Mouse (Mus musculus): ENCODE data around the gene Npb. TPM values are rescaled to one million over a fixed set of nuclear protein-coding genes. Genes with fewer than 3 reads are reported as not detected.
"Not testable (repeated sequence)": the region's sequence is repeated elsewhere in the genome, so short reads cannot be mapped to it uniquely, and the experiment has no call there.

Gene Npb
- polyA plus RNA-seq, 1 experiment, result 0.29 TPM

DNA sequence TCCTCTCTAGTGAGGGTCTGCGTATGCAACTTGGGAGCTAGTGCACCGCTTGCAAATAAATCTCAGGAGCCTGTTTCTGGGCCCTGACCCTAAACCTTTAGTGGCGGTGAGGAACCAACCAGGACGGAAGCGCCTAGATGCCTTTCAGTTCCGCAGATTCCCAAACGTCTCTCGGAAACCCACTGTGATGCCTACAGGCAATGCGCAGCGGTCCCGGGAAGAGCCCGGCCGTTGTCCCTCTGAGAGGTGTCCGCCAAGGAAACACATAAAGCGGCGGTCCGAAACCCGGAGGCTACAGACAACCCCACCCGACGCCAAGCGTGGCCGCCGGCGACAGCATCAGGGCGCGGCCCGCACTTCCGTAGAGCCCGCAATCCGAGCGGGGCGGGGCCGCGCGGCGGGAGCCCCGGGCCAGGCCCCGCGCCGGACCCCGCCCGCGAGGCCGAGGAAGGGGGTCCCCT lies 27.4 kb upstream of the Npb start:
- no peak for TF ChIP-seq CTCF (IDR thresholded peaks at IDR 0.05; ENCODE audit: borderline replicate concordance, extremely low read depth, insufficient read depth, insufficient read length)
- peak; percentile 37 for DNase-seq (ENCODE audit: low read depth)

DNA sequence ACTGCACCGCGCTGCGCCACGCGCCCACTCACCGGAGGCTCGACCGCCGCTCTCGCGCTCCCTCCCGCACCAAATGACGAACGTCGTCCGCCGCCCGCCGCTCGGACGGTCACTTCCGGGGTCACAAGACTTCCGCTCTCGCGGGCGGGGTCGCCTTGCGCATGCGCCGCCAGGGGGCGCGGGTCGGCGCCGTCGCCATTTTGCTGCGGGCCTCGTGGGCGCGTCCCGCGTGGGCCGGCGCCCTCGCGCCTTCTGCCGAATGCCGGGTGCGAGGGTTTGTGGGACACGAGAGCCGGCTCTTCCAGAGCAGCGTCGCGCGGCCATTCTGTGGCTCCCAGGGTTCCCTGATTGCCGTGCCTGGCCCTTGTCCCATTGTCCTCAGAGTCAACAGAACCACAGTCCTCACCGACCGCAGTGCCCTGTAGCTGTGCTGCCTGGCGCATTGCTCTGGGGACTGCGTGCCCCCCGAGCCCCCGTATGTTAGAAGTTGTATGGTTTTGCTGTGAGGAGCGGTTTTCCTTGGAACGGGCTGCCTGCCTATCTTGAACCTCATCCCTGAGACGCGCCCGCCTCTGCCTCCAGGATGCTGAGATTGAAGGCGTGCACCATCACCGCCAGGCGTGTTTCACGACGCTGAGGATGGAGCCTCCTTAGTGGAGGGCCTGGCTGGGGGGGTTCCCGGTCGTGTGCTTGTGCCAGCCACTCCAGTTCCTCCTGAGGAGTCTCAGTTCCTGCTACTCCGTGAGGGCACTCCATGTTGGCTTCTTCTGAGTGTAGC lies 26.6 kb upstream of the Npb start, which contains the start of gene Arhgdia:
Arhgdia (minus strand) TSS at position 135 of the 778 bp plus-strand sequence.
- peak; percentile 94 for DNase-seq (ENCODE audit: low read depth)
- TF ChIP-seq POLR2A (IDR thresholded peaks at IDR 0.05; ENCODE audit: borderline replicate concordance, extremely low read depth, insufficient read depth, insufficient read length, poor library complexity, severe bottlenecking) (peak; percentile 98), CTCF (IDR thresholded peaks at IDR 0.05; ENCODE audit: borderline replicate concordance, extremely low read depth, insufficient read depth, insufficient read length) (peak; percentile 45; the same call in 1 of the 2 replicates)

DNA sequence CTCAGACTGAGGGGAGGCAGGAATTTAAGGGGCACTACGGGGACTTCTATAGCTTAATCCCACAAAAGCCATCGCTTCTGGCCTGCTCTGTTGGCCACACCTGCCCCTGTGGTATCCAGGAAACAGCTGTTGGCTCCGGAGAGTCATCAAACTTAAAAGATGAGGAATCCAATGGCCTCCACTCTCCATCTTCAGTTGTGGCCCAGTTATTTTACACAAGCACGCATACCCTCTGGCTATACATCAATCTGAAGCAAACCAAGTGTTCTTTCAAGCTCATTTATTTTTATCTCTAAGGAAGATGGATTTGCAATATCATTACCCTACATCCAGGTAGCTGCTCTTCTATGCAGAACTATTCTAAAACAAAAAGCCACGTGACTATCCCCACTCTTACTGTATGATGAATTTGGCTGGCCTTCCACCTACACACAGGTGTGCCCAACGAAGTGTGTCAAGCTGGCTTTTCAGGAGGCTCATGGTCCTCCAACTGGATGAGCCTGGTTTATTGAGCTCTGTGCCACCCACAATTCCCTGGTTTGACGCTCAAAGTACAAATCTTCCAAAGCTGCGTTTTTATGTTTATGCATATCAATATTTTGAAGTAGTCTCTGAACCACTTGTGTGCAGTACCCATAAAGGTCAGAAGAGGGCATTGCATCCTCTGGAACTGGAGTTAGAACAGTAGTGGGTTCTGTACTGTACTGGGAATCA lies 25.9 kb upstream of the Npb start:
- DNase-seq (ENCODE audit: low read depth), result peak; percentile 18
- TF ChIP-seq CTCF (IDR thresholded peaks at IDR 0.05; ENCODE audit: borderline replicate concordance, extremely low read depth, insufficient read depth, insufficient read length) (peak; percentile 20; the same call in 1 of the 2 replicates), POLR2A (IDR thresholded peaks at IDR 0.05; ENCODE audit: borderline replicate concordance, extremely low read depth, insufficient read depth, insufficient read length, poor library complexity, severe bottlenecking) (no peak)

DNA sequence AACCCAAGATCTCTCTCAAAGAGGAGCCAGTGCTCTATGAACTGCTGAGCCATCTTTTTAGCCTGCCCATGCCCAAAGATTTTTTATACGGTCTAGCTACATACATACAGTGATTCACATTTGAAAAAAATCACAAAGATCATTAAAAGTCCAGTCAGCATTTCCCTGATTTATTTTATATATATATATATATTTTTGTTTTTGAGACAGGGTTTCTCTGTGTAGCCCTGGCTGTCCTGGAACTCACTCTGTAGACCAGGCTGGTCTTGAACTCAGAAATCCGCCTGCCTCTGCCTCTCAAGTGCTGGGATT lies 25.3 kb upstream of the Npb start:
- DNase-seq (ENCODE audit: low read depth), result not testable (repeated sequence)

DNA sequence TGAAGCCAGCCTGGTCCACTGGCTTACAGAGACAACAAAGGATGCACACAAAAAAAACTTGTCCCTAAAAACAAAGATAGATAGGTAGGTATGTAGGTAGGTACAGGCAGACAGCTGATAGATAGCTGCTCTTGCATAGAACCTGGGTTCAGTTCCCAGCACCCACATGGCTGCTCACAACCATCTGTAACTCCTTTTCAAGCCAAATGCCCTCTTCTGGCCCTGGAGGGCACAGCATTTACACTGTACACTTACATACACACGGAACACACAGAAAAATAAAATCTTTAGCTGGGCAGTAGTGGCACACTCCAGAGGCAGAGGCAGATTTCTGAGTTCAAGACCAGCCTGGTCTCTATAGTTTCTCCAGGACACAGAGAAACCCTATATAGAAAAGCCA lies 24.3 kb upstream of the Npb start:
- TF ChIP-seq POLR2A (IDR thresholded peaks at IDR 0.05; ENCODE audit: borderline replicate concordance, extremely low read depth, insufficient read depth, insufficient read length, poor library complexity, severe bottlenecking), result no peak
- no peak for TF ChIP-seq CTCF (IDR thresholded peaks at IDR 0.05; ENCODE audit: borderline replicate concordance, extremely low read depth, insufficient read depth, insufficient read length)
- DNase-seq (ENCODE audit: low read depth), result no peak

DNA sequence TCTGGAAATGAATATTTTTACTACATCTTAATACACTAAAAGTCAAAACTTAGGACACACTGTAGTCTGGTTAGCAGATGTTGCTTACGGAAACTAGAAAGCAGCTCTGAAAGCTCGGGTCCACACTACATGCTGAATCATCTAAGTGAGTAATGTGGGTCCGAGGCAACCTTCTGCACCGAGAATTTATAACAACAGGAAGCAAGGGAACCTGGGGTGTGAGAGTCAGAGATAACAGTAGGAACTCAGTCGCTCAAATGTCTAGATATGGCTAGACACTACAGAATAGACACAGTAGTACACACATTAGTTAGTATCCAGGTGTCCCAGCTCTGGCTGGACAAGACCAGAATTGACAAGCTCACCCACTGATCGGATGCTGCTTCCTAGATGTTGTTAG lies 19.7 kb upstream of the Npb start:
- DNase-seq (ENCODE audit: low read depth), result no peak
- TF ChIP-seq CTCF (IDR thresholded peaks at IDR 0.05; ENCODE audit: borderline replicate concordance, extremely low read depth, insufficient read depth, insufficient read length) (no peak), POLR2A (IDR thresholded peaks at IDR 0.05; ENCODE audit: borderline replicate concordance, extremely low read depth, insufficient read depth, insufficient read length, poor library complexity, severe bottlenecking) (no peak)

DNA sequence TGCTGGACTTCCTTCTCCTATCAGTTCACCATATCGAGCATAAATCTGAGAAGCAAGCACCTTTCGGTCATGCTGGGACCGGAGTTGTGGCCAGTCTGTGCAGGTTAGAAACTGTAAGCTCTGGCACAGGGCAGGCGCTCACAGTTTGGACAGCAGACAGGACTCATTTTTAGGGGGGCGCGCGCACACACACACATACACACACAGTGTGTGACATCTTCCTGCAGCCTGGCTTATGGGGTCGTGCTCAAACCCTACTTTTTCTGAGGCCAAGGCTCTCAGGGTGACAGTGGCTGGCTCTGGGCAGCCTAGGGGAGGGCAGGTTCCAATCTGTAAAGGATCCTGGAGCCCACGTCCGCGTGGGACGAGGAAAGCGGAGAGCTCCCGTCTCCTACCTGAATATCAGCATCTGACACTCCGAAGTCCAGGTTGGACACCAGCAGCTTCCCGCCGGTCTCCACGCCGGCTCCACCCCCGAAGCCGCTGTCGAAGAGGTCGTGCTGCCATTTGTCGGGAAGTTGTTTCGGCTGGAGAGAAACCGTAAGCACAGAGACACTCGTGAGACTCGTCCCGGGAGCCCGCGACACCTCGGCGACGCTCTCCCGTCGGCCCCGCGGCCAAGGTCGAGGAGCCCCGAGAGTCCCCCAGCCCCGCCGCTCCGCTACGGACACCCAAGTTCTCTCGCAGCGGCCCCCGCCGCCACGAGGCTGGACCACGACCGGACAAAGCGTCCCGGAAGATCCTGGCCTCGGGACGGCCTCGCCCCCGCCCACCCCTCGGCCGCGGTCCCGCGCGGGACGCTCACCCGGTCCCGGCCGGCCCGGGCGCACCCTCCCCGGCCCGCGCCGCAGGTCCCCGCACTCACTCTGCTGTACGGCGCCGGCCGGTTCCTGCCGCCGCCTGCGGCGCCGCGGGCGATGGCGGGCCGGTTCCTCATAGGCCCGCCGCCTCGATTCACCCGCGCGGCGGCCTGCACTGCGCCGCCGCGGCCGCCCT lies 10.7 kb upstream of the Npb start:
- DNase-seq (ENCODE audit: low read depth), result no peak

DNA sequence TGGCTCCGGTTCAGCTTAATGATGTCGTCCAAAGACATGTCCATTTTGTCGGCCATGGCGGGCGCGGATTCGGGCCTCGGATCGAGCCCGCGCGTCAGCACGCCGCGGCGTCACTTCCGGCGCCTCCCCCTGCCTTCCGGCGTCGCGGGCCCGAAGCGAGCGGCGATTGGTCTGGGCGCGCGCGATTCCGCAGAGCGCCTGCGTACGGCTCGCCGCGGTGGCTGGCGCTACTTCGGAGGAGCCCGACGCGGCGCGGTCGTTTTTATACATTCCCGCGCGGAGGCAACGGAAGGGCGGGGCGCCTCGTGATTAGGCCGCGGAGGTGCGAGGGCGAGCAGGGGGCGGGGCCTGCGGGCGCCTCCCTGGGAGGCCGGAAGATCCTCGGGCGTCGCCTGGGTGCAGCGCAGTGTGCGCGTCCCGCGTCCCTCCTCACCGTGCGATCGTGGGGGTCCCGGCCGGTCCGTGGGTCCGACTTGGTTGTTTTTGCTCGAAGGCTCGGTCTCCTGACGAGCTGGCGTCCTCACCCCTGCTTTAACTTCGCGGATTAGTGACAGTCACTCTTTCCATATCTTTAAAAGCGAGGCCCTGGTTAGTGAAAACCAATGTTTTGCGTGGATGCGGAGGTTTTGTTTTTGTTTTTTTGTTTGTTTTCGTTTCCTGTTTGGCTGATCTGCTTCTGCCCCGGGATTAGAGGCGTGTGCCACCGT lies 9.8 kb upstream of the Npb start, which contains the start of the genes Alyref and Anapc11:
Alyref (minus strand) TSS at position 83 of the 707 bp plus-strand sequence.
Anapc11 (plus strand) TSS at position 139 of the 707 bp plus-strand sequence.
- peak; percentile 99 for DNase-seq (ENCODE audit: low read depth)
- TF ChIP-seq CTCF (IDR thresholded peaks at IDR 0.05; ENCODE audit: borderline replicate concordance, extremely low read depth, insufficient read depth, insufficient read length) (no peak), POLR2A (IDR thresholded peaks at IDR 0.05; ENCODE audit: borderline replicate concordance, extremely low read depth, insufficient read depth, insufficient read length, poor library complexity, severe bottlenecking) (no peak; the same call in none of the 2 replicates)

More for the DNA sequence above, 10.7 kb upstream of the Npb start:
- TF ChIP-seq POLR2A (IDR thresholded peaks at IDR 0.05; ENCODE audit: borderline replicate concordance, extremely low read depth, insufficient read depth, insufficient read length, poor library complexity, severe bottlenecking) (no peak), CTCF (IDR thresholded peaks at IDR 0.05; ENCODE audit: borderline replicate concordance, extremely low read depth, insufficient read depth, insufficient read length) (no peak)

DNA sequence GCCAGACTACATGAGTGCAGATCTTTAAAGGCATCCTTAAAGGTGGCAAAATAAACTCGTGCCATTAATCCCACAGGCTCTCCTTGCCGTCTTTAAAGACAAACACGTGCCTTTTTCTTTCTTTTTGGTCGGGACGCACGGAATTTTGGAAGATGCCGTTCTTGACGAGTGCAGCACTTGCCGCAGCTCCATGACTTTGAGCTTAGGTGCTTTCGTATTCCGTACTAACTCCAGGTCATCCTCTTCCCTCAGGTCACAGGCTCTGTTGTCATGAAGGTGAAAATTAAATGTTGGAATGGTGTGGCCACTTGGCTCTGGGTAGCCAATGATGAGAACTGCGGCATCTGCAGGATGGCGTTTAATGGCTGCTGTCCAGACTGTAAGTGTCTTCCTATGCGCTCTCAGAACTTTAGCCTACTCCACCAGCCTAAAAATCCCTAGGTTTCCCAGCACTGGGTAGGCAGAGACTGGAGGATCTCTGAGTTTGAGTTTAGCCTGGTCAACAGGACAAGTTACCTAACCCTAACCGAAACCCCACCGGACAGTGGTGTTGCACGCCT lies 9.2 kb upstream of the Npb start:
- DNase-seq (ENCODE audit: low read depth), result no peak
- TF ChIP-seq CTCF (IDR thresholded peaks at IDR 0.05; ENCODE audit: borderline replicate concordance, extremely low read depth, insufficient read depth, insufficient read length) (no peak), POLR2A (IDR thresholded peaks at IDR 0.05; ENCODE audit: borderline replicate concordance, extremely low read depth, insufficient read depth, insufficient read length, poor library complexity, severe bottlenecking) (no peak)

DNA sequence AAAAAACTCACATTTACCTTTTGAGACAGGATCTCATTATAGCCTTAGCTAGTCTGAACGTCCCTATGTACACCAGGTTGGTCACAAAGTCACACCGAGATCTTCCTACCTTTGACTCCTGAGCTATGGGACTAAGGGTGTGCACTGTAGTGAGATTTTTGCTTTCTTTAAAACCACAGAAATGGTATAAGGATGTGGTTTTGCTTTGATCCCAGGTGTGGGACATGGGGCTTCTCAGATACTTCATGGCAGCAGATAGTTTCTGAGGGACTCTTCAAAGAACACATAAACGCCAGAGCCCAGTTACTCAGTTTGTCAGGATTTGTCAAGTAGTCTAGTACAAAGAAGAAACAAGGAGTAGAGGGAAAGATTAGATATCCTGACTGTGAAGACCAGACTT lies 7.6 kb upstream of the Npb start:
- no peak for DNase-seq (ENCODE audit: low read depth)
- TF ChIP-seq POLR2A (IDR thresholded peaks at IDR 0.05; ENCODE audit: borderline replicate concordance, extremely low read depth, insufficient read depth, insufficient read length, poor library complexity, severe bottlenecking) (no peak), CTCF (IDR thresholded peaks at IDR 0.05; ENCODE audit: borderline replicate concordance, extremely low read depth, insufficient read depth, insufficient read length) (no peak)

Data from brain, embryonic 14.5 days (tissue).